Mouse (Mus musculus): Measurements from ENCODE around the gene Dlgap1. TPM values are rescaled to one million over a fixed set of nuclear protein-coding genes. Genes with fewer than 3 reads are reported as not detected.

Dlgap1 gene
- polyA plus RNA-seq, 1 experiment from 2014 or later: 3.5 TPM

DNA sequence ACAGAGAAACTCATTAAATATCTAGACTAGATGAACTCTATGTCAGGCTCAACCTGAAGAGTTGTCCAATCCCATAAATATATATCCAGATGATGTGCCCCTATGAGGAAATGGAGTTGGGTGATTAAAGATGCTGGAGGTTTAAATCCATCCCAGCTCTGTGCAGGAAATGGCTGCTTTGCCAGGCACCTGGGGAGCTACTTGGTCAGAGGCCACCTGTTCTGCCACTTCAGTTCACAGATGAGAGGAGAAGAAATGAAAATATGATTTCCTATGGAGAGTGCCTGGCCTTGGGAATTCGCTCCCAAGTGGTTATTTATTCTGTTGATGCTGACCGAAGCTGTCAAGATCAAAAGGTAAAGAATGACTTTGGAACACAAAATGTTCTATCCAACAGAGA lies 160.3 kb downstream of the Dlgap1 start:
- Histone ChIP-seq H3K9ac (replicated peaks; ENCODE audit: low read length) (no peak overlapping the region), H3K36me3 (ENCODE audit: insufficient read depth, low read length) (no peaks in the 10 kb centered on the region), H3K27me3 (ENCODE audit: insufficient read depth, low read length) (no peaks in the 10 kb centered on the region), H3K27ac (ENCODE audit: low read length) (no peak overlapping the region), H3K4me3 (ENCODE audit: low read length) (no peak overlapping the region), H3K9me3 (ENCODE audit: low read length) (no peaks in the 10 kb centered on the region), H3K4me2 (replicated peaks; ENCODE audit: low read depth, low read length) (no peak overlapping the region), H3K4me1 (ENCODE audit: insufficient read depth, low read length) (no peaks in the 10 kb centered on the region)
- 82% methylated on average over 2 of the region's 2 CpGs for WGBS
- no peak for ATAC-seq (ENCODE audit: low FRiP score, low TSS enrichment)

DNA sequence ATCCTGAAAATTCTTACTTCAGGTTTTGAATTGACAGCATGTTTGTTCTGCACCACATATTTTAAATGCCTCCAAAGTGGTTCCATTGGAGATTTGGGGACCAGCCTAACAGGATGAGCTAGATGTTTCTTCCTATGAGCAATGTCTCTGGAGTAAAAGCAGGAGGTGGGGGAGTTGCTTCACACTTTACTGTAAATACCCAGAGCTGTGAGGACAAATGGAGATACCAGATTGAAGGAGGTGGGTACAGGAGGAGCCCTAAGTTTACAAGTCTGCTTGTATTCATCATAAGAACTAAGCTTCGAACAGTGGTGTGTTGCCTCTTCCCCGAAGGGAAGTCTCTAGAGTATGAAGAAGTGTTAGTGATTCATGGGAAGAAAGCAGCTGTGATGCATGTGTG lies 201.0 kb downstream of the Dlgap1 start:
- no peak for ATAC-seq (ENCODE audit: low FRiP score, low TSS enrichment)
- Histone ChIP-seq H3K36me3 (ENCODE audit: insufficient read depth, low read length) (no peaks in the 10 kb centered on the region), H3K4me2 (replicated peaks; ENCODE audit: low read depth, low read length) (no peak overlapping the region), H3K4me3 (ENCODE audit: low read length) (no peak overlapping the region), H3K9me3 (ENCODE audit: low read length) (no peaks in the 10 kb centered on the region), H3K9ac (replicated peaks; ENCODE audit: low read length) (no peak overlapping the region), H3K27me3 (ENCODE audit: insufficient read depth, low read length) (no peaks in the 10 kb centered on the region), H3K4me1 (ENCODE audit: insufficient read depth, low read length) (no peaks in the 10 kb centered on the region), H3K27ac (ENCODE audit: low read length) (no peak overlapping the region)
- WGBS: 84% methylated on average over 2 of the region's 2 CpGs

DNA sequence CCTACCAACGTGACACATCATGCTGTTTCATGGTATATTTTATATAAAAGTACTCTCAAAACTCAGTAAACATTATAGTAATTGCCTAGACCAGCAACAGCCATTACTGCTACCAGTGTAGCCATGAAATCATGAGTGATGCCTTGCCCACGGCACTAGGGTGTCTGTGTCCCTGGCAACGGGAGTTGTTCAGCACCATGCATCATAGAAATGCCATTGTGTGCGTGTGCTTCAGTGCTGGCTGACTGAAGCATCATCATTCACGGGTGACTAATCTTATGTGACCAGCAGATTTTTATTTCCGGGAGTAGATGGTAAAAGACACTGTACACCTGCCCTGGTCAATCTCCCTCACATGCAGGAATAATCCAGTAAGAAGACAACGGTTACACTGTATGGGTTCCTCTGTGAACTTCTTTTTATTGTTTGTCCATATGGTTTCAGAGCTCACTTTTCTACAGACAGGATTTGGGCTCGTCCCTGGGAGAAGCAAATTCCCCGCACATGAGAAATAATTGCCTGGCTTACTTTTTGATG lies 203.7 kb downstream of the Dlgap1 start:
- Histone ChIP-seq H3K9ac (replicated peaks; ENCODE audit: low read length) (no peak overlapping the region), H3K27me3 (ENCODE audit: insufficient read depth, low read length) (no peaks in the 10 kb centered on the region), H3K27ac (ENCODE audit: low read length) (no peak overlapping the region), H3K36me3 (ENCODE audit: insufficient read depth, low read length) (no peaks in the 10 kb centered on the region), H3K9me3 (ENCODE audit: low read length) (no peaks in the 10 kb centered on the region), H3K4me2 (replicated peaks; ENCODE audit: low read depth, low read length) (no peak overlapping the region), H3K4me1 (ENCODE audit: insufficient read depth, low read length) (no peaks in the 10 kb centered on the region), H3K4me3 (ENCODE audit: low read length) (no peak overlapping the region)
- 67% methylated on average over 9 of the region's 9 CpGs for WGBS
- ATAC-seq (ENCODE audit: low FRiP score, low TSS enrichment): no peak

DNA sequence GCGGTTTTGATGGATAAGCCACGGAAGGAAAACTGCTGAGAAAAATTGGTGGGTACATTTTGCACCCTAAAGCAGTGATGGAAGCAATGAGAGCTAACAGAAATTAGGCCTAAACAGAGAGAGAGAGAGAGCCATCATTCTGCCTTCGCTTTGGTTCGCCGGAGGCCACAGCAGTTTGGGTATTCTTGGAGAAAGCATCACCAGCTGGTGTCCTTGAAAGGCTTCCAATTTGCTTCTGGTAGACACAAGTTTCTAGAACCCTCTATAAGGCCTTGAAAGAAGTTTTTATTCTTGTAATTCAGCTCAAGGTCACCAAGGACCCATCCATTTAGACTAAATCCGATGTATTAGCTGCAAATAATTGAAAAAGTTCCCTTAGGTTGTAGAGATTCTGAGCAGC lies 205.0 kb downstream of the Dlgap1 start:
- H3K27me3 ChIP-seq (ENCODE audit: insufficient read depth, low read length): no peaks in the 10 kb centered on the region
- no peak overlapping the region for H3K4me3 ChIP-seq (ENCODE audit: low read length)
- no peak overlapping the region for H3K9ac ChIP-seq (replicated peaks; ENCODE audit: low read length)
- no peaks in the 10 kb centered on the region for H3K36me3 ChIP-seq (ENCODE audit: insufficient read depth, low read length)
- ATAC-seq (ENCODE audit: low FRiP score, low TSS enrichment): no peak
- no peak overlapping the region for H3K4me2 ChIP-seq (replicated peaks; ENCODE audit: low read depth, low read length)
- no peaks in the 10 kb centered on the region for H3K9me3 ChIP-seq (ENCODE audit: low read length)
- H3K27ac ChIP-seq (ENCODE audit: low read length): no peak overlapping the region
- 87% methylated on average over 6 of the region's 6 CpGs for WGBS
- no peaks in the 10 kb centered on the region for H3K4me1 ChIP-seq (ENCODE audit: insufficient read depth, low read length)

DNA sequence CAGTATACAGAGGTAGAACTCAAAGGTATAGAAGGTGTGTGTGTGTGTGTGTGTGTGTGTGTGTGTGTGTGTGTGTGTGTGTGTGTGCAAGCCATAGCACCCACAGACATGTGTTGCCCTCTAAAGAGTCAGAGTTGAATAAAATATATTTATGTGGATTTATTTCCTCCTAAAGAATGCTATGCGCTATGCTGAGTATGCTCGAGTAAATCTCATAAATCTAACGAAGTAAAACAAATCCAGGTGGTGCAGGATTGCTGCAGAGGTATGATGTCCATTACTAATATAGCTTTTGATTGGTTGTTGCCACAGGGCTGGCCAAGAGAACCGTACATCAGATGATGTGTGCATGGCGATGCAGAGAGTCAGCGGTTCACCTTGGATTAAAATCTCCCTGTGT lies 222.4 kb downstream of the Dlgap1 start:
- Histone ChIP-seq H3K27ac (ENCODE audit: low read length) (no peak overlapping the region), H3K4me2 (replicated peaks; ENCODE audit: low read depth, low read length) (no peak overlapping the region), H3K4me1 (ENCODE audit: insufficient read depth, low read length) (no peaks in the 10 kb centered on the region), H3K4me3 (ENCODE audit: low read length) (no peak overlapping the region), H3K9me3 (ENCODE audit: low read length) (no peaks in the 10 kb centered on the region), H3K9ac (replicated peaks; ENCODE audit: low read length) (no peak overlapping the region), H3K27me3 (ENCODE audit: insufficient read depth, low read length) (no peaks in the 10 kb centered on the region), H3K36me3 (ENCODE audit: insufficient read depth, low read length) (no peaks in the 10 kb centered on the region)
- ATAC-seq (ENCODE audit: low FRiP score, low TSS enrichment): no peak
- 79% methylated on average over 6 of the region's 6 CpGs for WGBS

DNA sequence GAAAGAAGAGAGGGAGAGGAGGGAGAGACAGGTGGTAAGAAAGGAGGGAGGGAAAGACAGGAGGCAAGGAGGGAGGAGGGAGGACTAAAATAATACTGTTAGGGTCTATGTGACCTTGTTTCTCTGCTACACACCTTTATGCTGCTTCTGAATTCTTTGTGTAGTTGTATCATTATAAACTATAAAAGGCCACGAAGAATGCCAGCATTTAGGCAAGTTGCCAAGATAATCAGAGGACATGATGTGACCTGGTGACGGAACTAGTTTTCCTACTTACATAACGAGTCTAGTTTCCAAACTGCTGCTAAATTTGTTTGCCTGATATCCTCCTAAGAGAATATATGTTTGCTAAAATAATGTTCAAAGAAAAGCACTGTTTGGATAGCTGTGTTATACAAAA lies 254.0 kb downstream of the Dlgap1 start:
- Histone ChIP-seq H3K27me3 (ENCODE audit: insufficient read depth, low read length) (no peaks in the 10 kb centered on the region), H3K9ac (replicated peaks; ENCODE audit: low read length) (no peak overlapping the region), H3K4me1 (ENCODE audit: insufficient read depth, low read length) (no peaks in the 10 kb centered on the region), H3K4me3 (ENCODE audit: low read length) (no peak overlapping the region), H3K36me3 (ENCODE audit: insufficient read depth, low read length) (no peaks in the 10 kb centered on the region), H3K27ac (ENCODE audit: low read length) (no peak overlapping the region), H3K4me2 (replicated peaks; ENCODE audit: low read depth, low read length) (no peak overlapping the region), H3K9me3 (ENCODE audit: low read length) (no peaks in the 10 kb centered on the region)
- no peak for ATAC-seq (ENCODE audit: low FRiP score, low TSS enrichment)
- 56% methylated on average over 3 of the region's 3 CpGs for WGBS

DNA sequence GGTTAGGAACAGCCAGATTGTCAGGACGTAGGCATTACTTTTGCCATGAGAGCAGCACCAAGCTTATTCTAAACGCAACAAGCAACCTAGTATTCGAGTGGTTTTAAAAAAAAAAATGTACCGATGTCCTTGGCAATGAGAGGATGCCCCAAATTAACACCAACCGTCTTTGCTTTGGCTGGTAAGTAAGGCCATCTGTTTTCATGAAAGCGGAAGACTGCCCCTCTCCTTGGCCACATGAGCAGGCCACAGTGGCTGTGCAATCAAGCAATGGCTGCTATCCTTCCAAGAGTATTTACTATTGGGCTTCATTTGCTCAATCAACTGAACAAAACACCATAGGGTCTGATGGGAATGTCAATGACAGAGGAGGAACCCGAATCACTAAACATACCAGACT lies 278.5 kb downstream of the Dlgap1 start:
- no peak overlapping the region for H3K27ac ChIP-seq (ENCODE audit: low read length)
- H3K9ac ChIP-seq (replicated peaks; ENCODE audit: low read length): no peak overlapping the region
- H3K4me1 ChIP-seq (ENCODE audit: insufficient read depth, low read length): no peaks in the 10 kb centered on the region
- no peak overlapping the region for H3K4me2 ChIP-seq (replicated peaks; ENCODE audit: low read depth, low read length)
- no peak overlapping the region for H3K4me3 ChIP-seq (ENCODE audit: low read length)
- 82% methylated on average over 7 of the region's 7 CpGs for WGBS
- H3K27me3 ChIP-seq (ENCODE audit: insufficient read depth, low read length): no peaks in the 10 kb centered on the region
- H3K9me3 ChIP-seq (ENCODE audit: low read length): no peaks in the 10 kb centered on the region
- H3K36me3 ChIP-seq (ENCODE audit: insufficient read depth, low read length): no peaks in the 10 kb centered on the region
- no peak for ATAC-seq (ENCODE audit: low FRiP score, low TSS enrichment)

DNA sequence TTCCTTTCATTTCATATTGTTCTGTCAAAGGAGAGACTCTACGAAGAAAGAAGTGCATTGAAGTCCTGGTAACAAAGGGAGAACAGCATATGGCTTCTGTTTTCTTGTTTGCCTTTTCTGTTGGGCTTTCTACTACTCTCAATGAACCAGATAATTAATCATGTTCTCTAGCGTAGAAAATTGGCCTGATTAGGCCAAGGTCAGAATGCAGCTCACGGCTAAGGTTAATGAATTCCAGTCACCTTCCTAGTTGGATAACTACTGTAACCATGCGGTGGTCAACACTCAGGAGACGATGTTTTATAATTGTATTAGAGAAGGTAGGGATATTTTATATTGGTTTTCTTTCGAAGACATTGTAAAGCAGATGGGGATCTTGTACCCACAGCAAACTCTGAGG lies 279.4 kb downstream of the Dlgap1 start:
- Histone ChIP-seq H3K4me3 (ENCODE audit: low read length) (no peak overlapping the region), H3K36me3 (ENCODE audit: insufficient read depth, low read length) (no peaks in the 10 kb centered on the region), H3K4me1 (ENCODE audit: insufficient read depth, low read length) (no peaks in the 10 kb centered on the region), H3K27me3 (ENCODE audit: insufficient read depth, low read length) (no peaks in the 10 kb centered on the region), H3K27ac (ENCODE audit: low read length) (no peak overlapping the region), H3K9ac (replicated peaks; ENCODE audit: low read length) (no peak overlapping the region), H3K9me3 (ENCODE audit: low read length) (no peaks in the 10 kb centered on the region), H3K4me2 (replicated peaks; ENCODE audit: low read depth, low read length) (no peak overlapping the region)
- WGBS: 45% methylated on average over 6 of the region's 6 CpGs
- ATAC-seq (ENCODE audit: low FRiP score, low TSS enrichment): peak; percentile 54; the same call in 1 of the 2 replicates

DNA sequence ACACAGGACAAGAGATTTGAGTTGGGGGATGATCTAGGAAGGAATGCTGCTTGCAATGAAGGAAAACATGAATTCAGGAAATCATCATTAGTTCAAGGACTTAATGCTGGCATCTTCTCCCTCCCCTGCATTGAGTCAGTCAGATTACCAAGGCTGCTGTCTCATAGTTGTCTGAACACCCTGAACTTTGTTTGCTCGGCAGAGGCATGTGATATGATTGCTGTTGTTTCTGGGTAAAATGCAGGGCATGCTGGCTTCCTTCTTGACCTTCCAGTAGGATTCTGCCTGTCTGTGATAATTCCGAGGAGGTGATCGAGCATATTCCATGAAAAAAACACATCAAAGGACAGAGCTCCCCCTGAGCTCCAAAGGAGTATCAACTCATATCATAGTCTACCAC lies 283.6 kb downstream of the Dlgap1 start:
- H3K4me2 ChIP-seq (replicated peaks; ENCODE audit: low read depth, low read length): no peak overlapping the region
- no peaks in the 10 kb centered on the region for H3K9me3 ChIP-seq (ENCODE audit: low read length)
- H3K4me1 ChIP-seq (ENCODE audit: insufficient read depth, low read length): no peaks in the 10 kb centered on the region
- no peaks in the 10 kb centered on the region for H3K36me3 ChIP-seq (ENCODE audit: insufficient read depth, low read length)
- no peak overlapping the region for H3K9ac ChIP-seq (replicated peaks; ENCODE audit: low read length)
- no peak overlapping the region for H3K4me3 ChIP-seq (ENCODE audit: low read length)
- H3K27ac ChIP-seq (ENCODE audit: low read length): no peak overlapping the region
- no peak for ATAC-seq (ENCODE audit: low FRiP score, low TSS enrichment)
- no peaks in the 10 kb centered on the region for H3K27me3 ChIP-seq (ENCODE audit: insufficient read depth, low read length)
- 80% methylated on average over 3 of the region's 3 CpGs for WGBS

DNA sequence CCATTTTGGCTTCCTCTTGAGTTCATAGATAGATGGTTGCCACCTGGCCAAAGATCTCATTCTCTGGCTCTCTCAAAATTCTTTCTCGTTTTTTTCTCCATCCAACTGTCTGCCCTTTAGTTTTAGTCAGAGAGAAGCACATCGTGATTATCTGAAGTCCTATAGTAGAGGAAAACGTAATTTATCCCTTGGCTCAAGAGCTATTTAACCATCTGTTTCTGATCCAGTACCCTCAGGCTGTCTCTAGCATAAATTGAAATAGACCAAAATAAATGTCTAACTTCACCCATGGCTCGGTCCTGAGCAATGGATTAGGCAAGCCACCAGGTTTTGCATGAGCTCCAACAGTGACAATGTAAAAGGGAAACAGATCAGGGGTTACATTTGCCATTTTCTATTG lies 287.5 kb downstream of the Dlgap1 start:
- Histone ChIP-seq H3K27me3 (ENCODE audit: insufficient read depth, low read length) (no peaks in the 10 kb centered on the region), H3K4me1 (ENCODE audit: insufficient read depth, low read length) (no peaks in the 10 kb centered on the region), H3K4me3 (ENCODE audit: low read length) (no peak overlapping the region), H3K9ac (replicated peaks; ENCODE audit: low read length) (no peak overlapping the region), H3K27ac (ENCODE audit: low read length) (no peak overlapping the region), H3K4me2 (replicated peaks; ENCODE audit: low read depth, low read length) (no peak overlapping the region), H3K36me3 (ENCODE audit: insufficient read depth, low read length) (no peaks in the 10 kb centered on the region), H3K9me3 (ENCODE audit: low read length) (no peaks in the 10 kb centered on the region)
- 72% methylated on average over 4 of the region's 4 CpGs for WGBS
- ATAC-seq (ENCODE audit: low FRiP score, low TSS enrichment): no peak

DNA sequence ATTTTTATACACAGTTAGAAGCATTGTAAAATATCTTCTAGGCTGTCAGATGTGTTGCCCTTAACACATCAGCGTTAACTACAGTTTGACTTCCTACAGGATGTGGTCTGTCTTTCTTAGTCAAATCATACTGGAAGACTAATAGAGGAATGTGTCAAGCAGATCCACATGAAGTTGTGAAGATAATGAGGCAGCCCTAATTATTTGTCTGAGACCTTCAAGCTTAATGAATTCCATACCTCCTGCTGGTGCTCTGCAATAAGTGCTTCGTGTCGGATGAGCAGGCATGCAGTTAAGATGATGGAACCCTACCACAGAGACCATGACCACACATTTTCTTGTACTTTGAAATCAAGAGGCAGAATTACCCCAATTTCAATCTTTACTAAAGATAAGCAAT lies 294.3 kb downstream of the Dlgap1 start:
- 85% methylated on average over 3 of the region's 3 CpGs for WGBS
- Histone ChIP-seq H3K4me2 (replicated peaks; ENCODE audit: low read depth, low read length) (no peak overlapping the region), H3K27me3 (ENCODE audit: insufficient read depth, low read length) (no peaks in the 10 kb centered on the region), H3K36me3 (ENCODE audit: insufficient read depth, low read length) (no peaks in the 10 kb centered on the region), H3K27ac (ENCODE audit: low read length) (no peak overlapping the region), H3K9me3 (ENCODE audit: low read length) (no peaks in the 10 kb centered on the region), H3K9ac (replicated peaks; ENCODE audit: low read length) (no peak overlapping the region), H3K4me3 (ENCODE audit: low read length) (no peak overlapping the region), H3K4me1 (ENCODE audit: insufficient read depth, low read length) (no peaks in the 10 kb centered on the region)
- ATAC-seq (ENCODE audit: low FRiP score, low TSS enrichment): no peak

All from kidney, embryonic 16.5 days (tissue).